Mouse (Mus musculus): ENCODE data around the gene Krt9.

DNA sequence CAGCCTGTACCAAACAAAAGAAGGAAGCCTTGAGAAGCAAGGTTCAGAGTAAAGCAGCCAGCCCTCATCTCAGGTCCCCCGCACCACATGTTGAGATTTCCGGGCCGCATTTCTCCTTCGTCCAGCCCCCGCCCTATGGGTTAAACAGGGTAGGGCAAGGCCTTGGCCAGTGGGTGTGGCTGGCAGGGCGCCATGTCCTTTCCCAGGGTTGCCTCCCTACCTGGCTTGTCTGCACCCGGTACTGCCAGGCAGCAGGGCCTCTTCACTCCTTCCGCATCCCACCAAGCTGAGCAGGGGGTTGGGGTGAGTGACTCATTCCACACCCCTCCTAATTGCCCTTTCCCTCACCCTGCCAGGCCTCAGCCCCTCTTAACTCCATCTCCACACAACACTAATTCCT lies 25.0 kb downstream of the Krt9 start:
- no peak for TF ChIP-seq TAL1 (IDR thresholded peaks at IDR 0.05; ENCODE audit: low read length)
- TF ChIP-seq POLR2AphosphoS2 (IDR thresholded peaks at IDR 0.05; ENCODE audit: low read length) = no peak
- TF ChIP-seq E2F4 (IDR thresholded peaks at IDR 0.05; ENCODE audit: borderline replicate concordance, low read depth, low read length) = no peak
- no peak for TF ChIP-seq GABPA (IDR thresholded peaks at IDR 0.05; ENCODE audit: low read depth, low read length)
- TF ChIP-seq POLR2A (IDR thresholded peaks at IDR 0.05; ENCODE audit: control insufficient read depth in 1 of 2, insufficient read depth in 1 of 2, low read depth in 1 of 2, low read length in 2 of 2, poor library complexity in 1 of 2) = no peak
- no peak for TF ChIP-seq CTCF (IDR thresholded peaks at IDR 0.05 in 2 of 3, conservative IDR thresholded peaks at IDR 0.05 in 1 of 3; ENCODE audit: control insufficient read depth in 1 of 3, insufficient read depth in 1 of 3, low read depth in 2 of 3, low read length in 3 of 3, poor library complexity in 1 of 3, severe bottlenecking in 1 of 3)
- no peak for TF ChIP-seq MAZ (IDR thresholded peaks at IDR 0.05; ENCODE audit: low read depth, low read length)
- no peak for TF ChIP-seq CHD1 (IDR thresholded peaks at IDR 0.05; ENCODE audit: low read depth, low read length)
- TF ChIP-seq BHLHE40 (IDR thresholded peaks at IDR 0.05; ENCODE audit: borderline replicate concordance, low read depth, low read length) = no peak
- no peak for TF ChIP-seq EP300 (IDR thresholded peaks at IDR 0.05; ENCODE audit: low read depth in 1 of 2, low read length in 2 of 2)
- TF ChIP-seq MAX (IDR thresholded peaks at IDR 0.05; ENCODE audit: low read length) = no peak
- no peak for TF ChIP-seq TCF12 (IDR thresholded peaks at IDR 0.05; ENCODE audit: low read depth, low read length)
- no peak for TF ChIP-seq UBTF (IDR thresholded peaks at IDR 0.05; ENCODE audit: borderline replicate concordance, insufficient read depth, low read depth, low read length)
- TF ChIP-seq MAFK (IDR thresholded peaks at IDR 0.05; ENCODE audit: borderline replicate concordance, low read depth, low read length) = no peak

Data from MEL (cell line).